Mouse (Mus musculus): ENCODE measurements around the gene Klhdc4. TPM values are rescaled to one million over a fixed set of nuclear protein-coding genes. Genes with fewer than 3 reads are reported as not detected.

Klhdc4 gene
- polyA plus RNA-seq, 1 experiment from 2014 or later = 54.0 TPM

Other genes with a start within 250 kb of the Klhdc4 start
- 161 and 167 TPM in 2 replicates for gene Map1lc3b, start 239.2 kb downstream of the Klhdc4 start, polyA plus RNA-seq (2014; fragmentation: Nextera tagmentation; extraction: Ambion mirVana)
- 6.2 and 7.3 TPM in 2 replicates for gene Zcchc14, start 176.7 kb downstream of the Klhdc4 start, polyA plus RNA-seq (2014; fragmentation: Nextera tagmentation; extraction: Ambion mirVana)
- gene Jph3, start 99.9 kb downstream of the Klhdc4 start, polyA plus RNA-seq (2014; fragmentation: Nextera tagmentation; extraction: Ambion mirVana) = 0.49 and 0.64 TPM in 2 replicates
- 58.2 and 61.5 TPM in 2 replicates for gene Slc7a5, start 78.1 kb upstream of the Klhdc4 start, polyA plus RNA-seq (2014; fragmentation: Nextera tagmentation; extraction: Ambion mirVana)
- gene Car5a, start 115.3 kb upstream of the Klhdc4 start, polyA plus RNA-seq (2014; fragmentation: Nextera tagmentation; extraction: Ambion mirVana) = 0.55 and 0.66 TPM in 2 replicates
- gene Banp, start 120.2 kb upstream of the Klhdc4 start, polyA plus RNA-seq (2014; fragmentation: Nextera tagmentation; extraction: Ambion mirVana) = 40.2 and 47.4 TPM in 2 replicates